Mouse (Mus musculus) liver, embryonic 15.5 days (tissue): ENCODE data around the gene Tctn3. TPM values are rescaled to one million over a fixed set of nuclear protein-coding genes. Genes with fewer than 3 reads are reported as not detected.

Source experiments
- ATAC-seq: fragments of 200-750 bp; cut with Nextera tagmentation; 2 replicates; pipeline ENCODE4 v1.8.0; 2017; ENCODE audit warnings: moderate number of reproducible peaks, mild to moderate bottlenecking, moderate library complexity; ENCODE audit not compliant: insufficient read depth
- H3K27ac ChIP-seq: fragments of 300-500 bp; sonication (generic); replicated peaks from 2 replicates; pipeline ENCODE4 v1.5.1; 2015; ENCODE audit warnings: mild to moderate bottlenecking, inconsistent platforms
- H3K27me3 ChIP-seq: fragments of 300-500 bp; sonication (generic); 2 replicates; pipeline ENCODE4 v1.6.1; 2015; ENCODE audit warnings: mild to moderate bottlenecking, inconsistent platforms
- H3K36me3 ChIP-seq: fragments of 300-500 bp; sonication (generic); replicated peaks from 2 replicates; pipeline ENCODE4 v1.6.1; 2015; ENCODE audit warnings: moderate library complexity, mild to moderate bottlenecking, inconsistent platforms
- H3K4me1 ChIP-seq: fragments of 300-500 bp; sonication (generic); replicated peaks from 2 replicates; pipeline ENCODE4 v1.6.1; 2015; ENCODE audit warnings: inconsistent platforms
- H3K4me2 ChIP-seq: fragments of 300-500 bp; sonication (generic); 2 replicates; pipeline ENCODE4 v1.6.1; 2015; ENCODE audit warnings: moderate library complexity, mild to moderate bottlenecking, inconsistent platforms
- H3K4me3 ChIP-seq: fragments of 300-500 bp; sonication (generic); replicated peaks from 2 replicates; pipeline ENCODE4 v1.5.1; 2015; ENCODE audit warnings: mild to moderate bottlenecking, inconsistent platforms
- H3K9ac ChIP-seq: fragments of 300-500 bp; sonication (generic); 2 replicates; pipeline ENCODE4 v1.6.1; 2015; ENCODE audit warnings: moderate library complexity, mild to moderate bottlenecking, inconsistent platforms
- H3K9me3 ChIP-seq: fragments of 300-500 bp; sonication (generic); replicated peaks from 2 replicates; pipeline ENCODE4 v1.6.1; 2016; ENCODE audit warnings: inconsistent platforms
- WGBS: fragments of 180-500 bp; shearing (Covaris S2); methylation state at CpG from one replicate; pipeline ENCODE4 v1.1.7; 2015; ENCODE audit warnings: mixed read lengths; ENCODE audit not compliant: insufficient replicate concordance; 5-methylcytosine and 5-hydroxymethylcytosine counted together
- polyA plus RNA-seq: library from polyadenylated mRNA; unstranded; fragments of >200 nt; fragmentation: Nextera tagmentation; extraction: Ambion mirVana; gene quantifications from 2 replicates; pipeline ENCODE4 v1.2.1, GENCODE M21; 2015

The Tctn3 gene
- polyA plus RNA-seq, 1 experiment from 2014 or later: 2.0 TPM

- ATAC-seq: no peak
- H3K9ac ChIP-seq: no peak overlapping the region
- H3K36me3 ChIP-seq: no peaks in the 10 kb centered on the region
- no peaks in the 10 kb centered on the region for H3K27me3 ChIP-seq
- no peaks in the 10 kb centered on the region for H3K9me3 ChIP-seq
- H3K4me1 ChIP-seq: peaks cover 6% of the 10 kb centered on the region; the same call in 1 of the 2 replicates
- no peak overlapping the region for H3K4me2 ChIP-seq
- no peak overlapping the region for H3K27ac ChIP-seq
- 49% methylated on average over 1 of the region's 1 CpGs for WGBS
- no peak overlapping the region for H3K4me3 ChIP-seq
These were observed 31.8 kb upstream of the Tctn3 start for GRCm38 (mm10) chr19:40643846-40644245.

GRCm38 (mm10) chr19:40640799-40641198 is 28.8 kb upstream of the Tctn3 start:
- Histone ChIP-seq H3K9ac (no peak overlapping the region), H3K4me3 (no peak overlapping the region), H3K27me3 (no peaks in the 10 kb centered on the region), H3K4me1 (peaks cover 8% of the 10 kb centered on the region), H3K27ac (no peak overlapping the region), H3K36me3 (no peaks in the 10 kb centered on the region), H3K9me3 (no peaks in the 10 kb centered on the region), H3K4me2 (no peak overlapping the region)
- ATAC-seq: no peak
- WGBS: 60% methylated on average over 2 of the region's 2 CpGs

GRCm38 (mm10) chr19:40639729-40640304 is 27.8 kb upstream of the Tctn3 start:
- H3K4me3 ChIP-seq: no peak overlapping the region
- 49% methylated on average over 11 of the region's 11 CpGs for WGBS
- H3K36me3 ChIP-seq: no peaks in the 10 kb centered on the region
- H3K9ac ChIP-seq: no peak overlapping the region
- H3K4me1 ChIP-seq: peaks cover 8% of the 10 kb centered on the region
- H3K9me3 ChIP-seq: no peaks in the 10 kb centered on the region
- no peak overlapping the region for H3K27ac ChIP-seq
- H3K4me2 ChIP-seq: no peak overlapping the region
- no peaks in the 10 kb centered on the region for H3K27me3 ChIP-seq
- ATAC-seq: no peak

- Histone ChIP-seq H3K9ac (no peak overlapping the region), H3K27me3 (no peaks in the 10 kb centered on the region), H3K4me3 (no peak overlapping the region), H3K36me3 (no peaks in the 10 kb centered on the region), H3K4me2 (no peak overlapping the region), H3K4me1 (peaks cover 8% of the 10 kb centered on the region), H3K27ac (no peak overlapping the region), H3K9me3 (no peaks in the 10 kb centered on the region)
- WGBS: 61% methylated on average over 5 of the region's 5 CpGs
- no peak for ATAC-seq
These were observed 26.5 kb upstream of the Tctn3 start for GRCm38 (mm10) chr19:40638582-40638981.

- Histone ChIP-seq H3K4me3 (no peak overlapping the region), H3K27ac (no peak overlapping the region), H3K36me3 (no peaks in the 10 kb centered on the region), H3K4me1 (peaks cover 8% of the 10 kb centered on the region), H3K4me2 (no peak overlapping the region), H3K9me3 (no peaks in the 10 kb centered on the region), H3K27me3 (no peaks in the 10 kb centered on the region), H3K9ac (no peak overlapping the region)
- ATAC-seq: no peak
- WGBS: 22% methylated on average over 7 of the region's 7 CpGs
These were observed 25.6 kb upstream of the Tctn3 start for GRCm38 (mm10) chr19:40637601-40638000.

GRCm38 (mm10) chr19:40637091-40637490 is 25.1 kb upstream of the Tctn3 start:
- Histone ChIP-seq H3K9ac (no peak overlapping the region), H3K9me3 (no peaks in the 10 kb centered on the region), H3K27ac (no peak overlapping the region), H3K27me3 (no peaks in the 10 kb centered on the region), H3K36me3 (no peaks in the 10 kb centered on the region), H3K4me3 (no peak overlapping the region), H3K4me1 (peaks cover 8% of the 10 kb centered on the region), H3K4me2 (no peak overlapping the region)
- 11% methylated on average over 4 of the region's 4 CpGs for WGBS
- ATAC-seq: no peak

- 48% methylated on average over 1 of the region's 1 CpGs for WGBS
- ATAC-seq: no peak
- H3K27me3 ChIP-seq: no peaks in the 10 kb centered on the region
These were observed 21.1 kb upstream of the Tctn3 start for GRCm38 (mm10) chr19:40633144-40633543.

GRCm38 (mm10) chr19:40632668-40633067 is 20.6 kb upstream of the Tctn3 start:
- Histone ChIP-seq H3K27ac (no peak overlapping the region), H3K27me3 (no peaks in the 10 kb centered on the region), H3K9me3 (no peaks in the 10 kb centered on the region), H3K4me1 (peaks cover 8% of the 10 kb centered on the region), H3K9ac (no peak overlapping the region), H3K4me2 (no peak overlapping the region), H3K4me3 (no peak overlapping the region), H3K36me3 (no peaks in the 10 kb centered on the region)
- WGBS: 68% methylated on average over 5 of the region's 5 CpGs
- ATAC-seq: no peak

More at GRCm38 (mm10) chr19:40633144-40633543, 21.1 kb upstream of the Tctn3 start:
- Histone ChIP-seq H3K4me1 (peaks cover 8% of the 10 kb centered on the region), H3K36me3 (no peaks in the 10 kb centered on the region), H3K9me3 (no peaks in the 10 kb centered on the region), H3K4me3 (no peak overlapping the region), H3K4me2 (no peak overlapping the region), H3K9ac (no peak overlapping the region), H3K27ac (no peak overlapping the region)

GRCm38 (mm10) chr19:40632193-40632592 is 20.2 kb upstream of the Tctn3 start:
- H3K9ac ChIP-seq: no peak overlapping the region
- H3K4me3 ChIP-seq: no peak overlapping the region
- H3K9me3 ChIP-seq: no peaks in the 10 kb centered on the region
- H3K27me3 ChIP-seq: no peaks in the 10 kb centered on the region
- ATAC-seq: no peak
- H3K36me3 ChIP-seq: no peaks in the 10 kb centered on the region
- H3K4me2 ChIP-seq: no peak overlapping the region
- whole genome bisulfite sequencing: 56% methylated on average over 3 of the region's 3 CpGs
- peaks cover 6% of the 10 kb centered on the region for H3K4me1 ChIP-seq
- H3K27ac ChIP-seq: no peak overlapping the region

- ATAC-seq: no peak
- no peak overlapping the region for H3K27ac ChIP-seq
- no peaks in the 10 kb centered on the region for H3K4me1 ChIP-seq
- H3K4me3 ChIP-seq: no peak overlapping the region
- whole genome bisulfite sequencing: 23% methylated on average over 7 of the region's 7 CpGs
- H3K4me2 ChIP-seq: no peak overlapping the region
- no peak overlapping the region for H3K9ac ChIP-seq
- H3K36me3 ChIP-seq: no peaks in the 10 kb centered on the region
- H3K9me3 ChIP-seq: no peaks in the 10 kb centered on the region
- H3K27me3 ChIP-seq: no peaks in the 10 kb centered on the region
These were observed 18.6 kb upstream of the Tctn3 start for GRCm38 (mm10) chr19:40630606-40631005.

- H3K27ac ChIP-seq: no peak overlapping the region
- no peak overlapping the region for H3K4me3 ChIP-seq
- 64% methylated on average over 3 of the region's 3 CpGs for WGBS
- no peaks in the 10 kb centered on the region for H3K4me1 ChIP-seq
- ATAC-seq: no peak
- no peaks in the 10 kb centered on the region for H3K27me3 ChIP-seq
- no peaks in the 10 kb centered on the region for H3K36me3 ChIP-seq
- H3K9me3 ChIP-seq: no peaks in the 10 kb centered on the region
- H3K9ac ChIP-seq: no peak overlapping the region
- H3K4me2 ChIP-seq: no peak overlapping the region
These were observed 18.1 kb upstream of the Tctn3 start for GRCm38 (mm10) chr19:40630096-40630495.

- Histone ChIP-seq H3K4me1 (no peaks in the 10 kb centered on the region), H3K9ac (no peak overlapping the region), H3K36me3 (no peaks in the 10 kb centered on the region), H3K9me3 (no peaks in the 10 kb centered on the region), H3K4me2 (no peak overlapping the region), H3K4me3 (no peak overlapping the region), H3K27me3 (no peaks in the 10 kb centered on the region), H3K27ac (no peak overlapping the region)
- ATAC-seq: no peak
These were observed 16.9 kb upstream of the Tctn3 start for GRCm38 (mm10) chr19:40628950-40629349.
